Mouse (Mus musculus) forebrain, embryonic 14.5 days (tissue): ENCODE data around the gene Lonrf2. TPM values are rescaled to one million over a fixed set of nuclear protein-coding genes. Genes with fewer than 3 reads are reported as not detected.

Source experiments
- ATAC-seq: fragments of 200-750 bp; cut with Nextera tagmentation; 2 replicates; pipeline ENCODE4 v1.8.0; 2017; ENCODE audit warnings: mild to moderate bottlenecking, moderate library complexity
- DNase-seq: peaks from one replicate; pipeline ENCODE4 v3.0.0-alpha.2; 2015; ENCODE audit warnings: low spot score
- H3K27ac ChIP-seq: fragments of 300-500 bp; sonication (generic); 2 replicates; pipeline ENCODE4 v1.5.1; 2014; ENCODE audit warnings: low read depth, mild to moderate bottlenecking, control low read depth, low read length, moderate library complexity
- H3K27me3 ChIP-seq: fragments of 300-500 bp; sonication (generic); replicated peaks from 2 replicates; pipeline ENCODE4 v1.6.1; 2014; ENCODE audit warnings: low read length, control low read depth, mixed read lengths; ENCODE audit not compliant: control insufficient read depth, insufficient read depth
- H3K36me3 ChIP-seq: fragments of 300-500 bp; sonication (generic); 2 replicates; pipeline ENCODE4 v1.6.1; 2014; ENCODE audit warnings: low read length, control low read depth; ENCODE audit not compliant: control insufficient read depth, insufficient read depth
- H3K4me1 ChIP-seq: fragments of 300-500 bp; sonication (generic); 2 replicates; pipeline ENCODE4 v1.6.1; 2014; ENCODE audit warnings: antibody characterized with exemption, low read length, control low read depth; ENCODE audit not compliant: control insufficient read depth, insufficient read depth
- H3K4me2 ChIP-seq: fragments of 300-500 bp; sonication (generic); 2 replicates; pipeline ENCODE4 v1.6.1; 2014; ENCODE audit warnings: mild to moderate bottlenecking, control low read depth, low read length
- H3K4me3 ChIP-seq: fragments of 300-500 bp; sonication (generic); 2 replicates; pipeline ENCODE4 v1.5.1; 2014; ENCODE audit warnings: low read depth, low read length, control low read depth
- H3K9ac ChIP-seq: fragments of 300-500 bp; sonication (generic); 2 replicates; pipeline ENCODE4 v1.6.1; 2014; ENCODE audit warnings: mild to moderate bottlenecking, low read length, control low read depth, moderate library complexity
- H3K9me3 ChIP-seq: fragments of 300-500 bp; sonication (generic); replicated peaks from 2 replicates; pipeline ENCODE4 v1.6.1; 2016; ENCODE audit warnings: low read length, control low read depth, mixed read lengths; ENCODE audit not compliant: control insufficient read depth
- WGBS: fragments of 180-500 bp; shearing (Covaris S2); extraction: QIAGEN DNeasy Blood & Tissue Kit; methylation state at CpG from one replicate; pipeline ENCODE4 v1.1.7; 2014; 5-methylcytosine and 5-hydroxymethylcytosine counted together
- polyA plus RNA-seq: library from polyadenylated mRNA; unstranded; fragments of >200 nt; fragmentation: Nextera tagmentation; extraction: Ambion mirVana; gene quantifications from 2 replicates; pipeline ENCODE4 v1.2.1, GENCODE M21; 2014

Lonrf2 gene
- polyA plus RNA-seq, 1 experiment from 2014 or later, result 10.5 TPM

DNA sequence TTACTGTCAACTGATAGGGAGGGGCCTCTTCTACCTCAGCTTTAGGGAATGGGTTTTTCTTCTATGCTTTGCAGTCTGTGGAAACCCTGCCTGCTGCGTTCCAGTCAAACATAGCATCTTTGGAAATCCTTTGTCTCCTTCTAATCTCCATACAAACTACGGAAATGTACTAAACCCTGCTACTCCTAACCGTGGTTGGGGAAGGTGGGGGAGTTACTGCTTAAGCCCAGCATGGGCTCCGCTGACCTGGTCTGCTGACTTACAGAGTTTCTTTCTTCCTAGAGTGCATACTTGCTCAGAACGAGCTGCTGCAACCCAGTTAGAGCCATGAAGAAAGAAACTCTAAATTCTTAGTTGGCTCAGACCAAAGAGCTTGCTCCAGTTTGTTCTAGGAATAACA, 41.0 kb downstream of the Lonrf2 start:
- H3K4me3 ChIP-seq, result no peak overlapping the region
- H3K9me3 ChIP-seq, result no peaks in the 10 kb centered on the region
- H3K27ac ChIP-seq, result no peak overlapping the region
- no peak overlapping the region for H3K4me2 ChIP-seq
- ATAC-seq (no peak), DNase-seq (no peak)
- peaks cover 33% of the 10 kb centered on the region for H3K36me3 ChIP-seq
- no peaks in the 10 kb centered on the region for H3K27me3 ChIP-seq
- 38% methylated on average over 5 of the region's 5 CpGs for WGBS
- H3K9ac ChIP-seq, result no peak overlapping the region
- no peaks in the 10 kb centered on the region for H3K4me1 ChIP-seq

DNA sequence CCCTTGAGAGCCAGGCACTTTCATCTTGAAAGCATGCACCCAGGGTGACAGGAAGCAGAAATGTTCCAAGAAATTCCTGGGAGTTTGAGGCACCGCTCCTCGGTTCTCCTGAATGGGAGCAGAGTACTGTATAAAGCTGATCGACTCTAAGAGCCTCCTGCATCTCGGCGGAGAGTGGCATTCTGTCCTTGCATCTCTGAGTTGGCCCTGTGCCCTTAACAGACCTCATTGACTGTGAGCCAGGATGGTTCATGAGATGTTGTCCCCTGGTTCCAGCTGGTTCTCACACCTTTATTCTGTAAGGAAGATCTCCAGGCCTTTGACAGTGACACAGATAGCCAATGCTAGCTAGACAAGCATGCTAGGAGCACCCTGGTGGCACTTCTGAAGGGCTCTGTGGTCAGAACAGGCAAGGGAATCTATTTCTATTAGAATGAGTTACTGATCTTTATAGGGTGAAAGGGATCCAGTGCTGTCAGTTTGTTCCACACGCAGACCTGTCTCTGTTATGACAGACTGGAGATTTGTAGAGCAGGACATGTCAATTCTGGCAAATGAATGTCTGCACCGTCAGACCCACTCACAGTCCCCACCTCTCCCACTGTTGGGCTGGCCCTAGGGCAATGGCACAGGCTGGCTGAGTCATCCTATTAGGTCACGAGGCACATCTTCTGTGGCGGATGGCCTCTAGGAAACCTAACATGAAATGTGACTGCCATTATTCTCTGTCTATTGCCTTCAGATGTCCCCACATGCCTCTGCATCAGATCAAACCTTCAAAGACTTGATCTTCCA, 45.3 kb downstream of the Lonrf2 start:
- Histone ChIP-seq H3K9ac (no peak overlapping the region), H3K36me3 (peaks cover 12% of the 10 kb centered on the region; the same call in 1 of the 2 replicates), H3K4me3 (no peak overlapping the region), H3K27me3 (no peaks in the 10 kb centered on the region), H3K4me1 (peaks cover 5% of the 10 kb centered on the region; the same call in 1 of the 2 replicates), H3K27ac (no peak overlapping the region), H3K9me3 (no peaks in the 10 kb centered on the region), H3K4me2 (no peak overlapping the region)
- no peak for DNase-seq
- ATAC-seq, result no peak
- WGBS, result 90% methylated on average over 9 of the region's 9 CpGs

GRCm38 (mm10) chr1:38789988-38790602, 46.4 kb downstream of the Lonrf2 start:
- Histone ChIP-seq H3K36me3 (peaks cover 11% of the 10 kb centered on the region; the same call in 1 of the 2 replicates), H3K27me3 (no peaks in the 10 kb centered on the region), H3K4me3 (no peak overlapping the region), H3K4me1 (peaks cover 5% of the 10 kb centered on the region; the same call in 1 of the 2 replicates), H3K4me2 (no peak overlapping the region), H3K9ac (no peak overlapping the region), H3K27ac (no peak overlapping the region), H3K9me3 (no peaks in the 10 kb centered on the region)
- no peak for ATAC-seq
- WGBS, result 81% methylated on average over 7 of the region's 7 CpGs
- DNase-seq, result no peak

DNA sequence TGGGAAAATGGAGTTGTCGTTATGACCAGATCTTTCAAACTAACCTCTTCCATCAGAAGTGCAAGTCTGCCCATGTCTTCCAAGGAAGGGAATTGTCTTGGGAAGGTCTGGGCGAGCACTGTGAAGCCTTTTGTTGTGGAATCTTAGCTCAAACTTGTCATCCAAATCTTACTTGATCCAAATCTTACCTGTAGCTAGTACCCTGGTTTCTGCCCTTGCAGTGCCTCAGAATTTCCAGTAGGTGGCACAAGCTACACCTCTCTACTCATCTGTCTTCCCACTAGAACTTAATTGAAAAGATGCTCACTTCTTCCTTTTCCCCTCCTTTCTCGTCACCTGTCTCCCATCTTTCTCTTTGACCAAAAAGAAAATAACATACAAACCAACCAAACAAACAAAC, 47.6 kb downstream of the Lonrf2 start:
- DNase-seq, result no peak
- no peak overlapping the region for H3K4me3 ChIP-seq
- 69% methylated on average over 3 of the region's 3 CpGs for WGBS
- H3K27ac ChIP-seq, result no peak overlapping the region
- H3K27me3 ChIP-seq, result no peaks in the 10 kb centered on the region
- H3K4me1 ChIP-seq, result peaks cover 5% of the 10 kb centered on the region; the same call in 1 of the 2 replicates
- no peaks in the 10 kb centered on the region for H3K9me3 ChIP-seq
- H3K4me2 ChIP-seq, result no peak overlapping the region
- peaks cover 10% of the 10 kb centered on the region; the same call in 1 of the 2 replicates for H3K36me3 ChIP-seq
- ATAC-seq, result no peak
- no peak overlapping the region for H3K9ac ChIP-seq

DNA sequence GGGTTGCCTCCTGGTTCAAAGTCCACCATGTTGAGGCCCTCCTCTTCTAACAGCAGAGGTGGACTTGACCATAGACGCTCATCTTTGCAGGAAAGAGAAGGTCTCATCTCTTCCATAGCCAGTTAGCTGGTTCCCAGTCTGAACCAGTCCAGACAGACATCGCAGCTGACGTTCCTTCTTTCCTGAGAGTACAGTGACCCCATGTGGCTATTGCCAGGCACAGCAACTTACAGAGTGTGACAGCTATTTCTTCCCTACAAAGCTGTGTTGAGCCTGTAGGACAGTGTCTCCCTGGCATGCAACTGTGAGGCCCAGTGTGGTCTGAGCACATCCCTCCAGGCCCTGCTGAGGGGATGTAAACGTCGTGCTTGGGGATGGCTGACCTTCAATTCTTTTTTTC, 49.1 kb downstream of the Lonrf2 start:
- ATAC-seq (peak; percentile 73), DNase-seq (peak; percentile 86)
- Histone ChIP-seq H3K4me3 (no peak overlapping the region), H3K27me3 (no peaks in the 10 kb centered on the region), H3K4me2 (no peak overlapping the region), H3K27ac (no peak overlapping the region), H3K9ac (no peak overlapping the region), H3K9me3 (no peaks in the 10 kb centered on the region), H3K4me1 (peaks cover 5% of the 10 kb centered on the region; the same call in 1 of the 2 replicates), H3K36me3 (0 out of 2 replicates have a peak, but pooled peaks cover 6% of the 10 kb centered on the region)
- 6% methylated on average over 5 of the region's 5 CpGs for WGBS

GRCm38 (mm10) chr1:38786358-38786757, 50.2 kb downstream of the Lonrf2 start:
- WGBS, result 52% methylated on average over 7 of the region's 7 CpGs
- no peaks in the 10 kb centered on the region for H3K9me3 ChIP-seq
- no peak overlapping the region for H3K4me3 ChIP-seq
- ATAC-seq (peak; percentile 32; the same call in 1 of the 2 replicates), DNase-seq (peak; percentile 65)
- H3K36me3 ChIP-seq, result no peaks in the 10 kb centered on the region
- no peaks in the 10 kb centered on the region for H3K27me3 ChIP-seq
- no peak overlapping the region for H3K27ac ChIP-seq
- H3K4me2 ChIP-seq, result no peak overlapping the region
- H3K9ac ChIP-seq, result no peak overlapping the region
- H3K4me1 ChIP-seq, result peaks cover 5% of the 10 kb centered on the region; the same call in 1 of the 2 replicates

- 100% methylated on average over 1 of the region's 1 CpGs for WGBS
- Histone ChIP-seq H3K4me1 (no peaks in the 10 kb centered on the region), H3K4me2 (no peak overlapping the region), H3K9me3 (no peaks in the 10 kb centered on the region), H3K27ac (no peak overlapping the region), H3K4me3 (no peak overlapping the region), H3K27me3 (no peaks in the 10 kb centered on the region), H3K9ac (no peak overlapping the region), H3K36me3 (no peaks in the 10 kb centered on the region)
- no peak for DNase-seq
- ATAC-seq, result no peak
These were observed 58.2 kb downstream of the Lonrf2 start for GRCm38 (mm10) chr1:38778271-38778670.

DNA sequence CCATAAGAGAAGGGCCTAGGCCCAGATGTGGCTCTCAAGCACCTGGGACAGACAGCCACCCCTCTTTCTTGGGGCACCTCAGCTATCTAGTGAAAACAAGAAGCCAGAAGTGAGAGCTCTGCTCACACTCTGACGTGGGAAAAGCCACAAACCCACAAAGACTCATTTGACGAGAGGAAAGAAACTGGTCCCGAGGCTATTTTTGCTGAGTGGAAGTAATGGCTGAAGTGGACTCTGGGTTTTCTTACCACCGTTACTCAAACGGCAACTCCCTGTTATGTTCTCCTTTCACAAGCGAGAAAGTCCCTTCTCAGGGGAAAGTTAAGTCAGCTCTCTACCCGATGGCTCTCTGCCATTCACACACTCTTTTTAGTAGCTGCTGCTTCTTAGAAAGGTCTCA, 59.0 kb downstream of the Lonrf2 start:
- no peak for ATAC-seq
- no peaks in the 10 kb centered on the region for H3K4me1 ChIP-seq
- no peaks in the 10 kb centered on the region for H3K9me3 ChIP-seq
- DNase-seq, result no peak
- no peaks in the 10 kb centered on the region for H3K36me3 ChIP-seq
- no peak overlapping the region for H3K27ac ChIP-seq
- no peaks in the 10 kb centered on the region for H3K27me3 ChIP-seq
- WGBS, result 92% methylated on average over 7 of the region's 7 CpGs
- no peak overlapping the region for H3K4me3 ChIP-seq
- H3K9ac ChIP-seq, result no peak overlapping the region
- no peak overlapping the region for H3K4me2 ChIP-seq

- Histone ChIP-seq H3K27me3 (no peaks in the 10 kb centered on the region), H3K4me2 (no peak overlapping the region), H3K9me3 (no peaks in the 10 kb centered on the region), H3K9ac (no peak overlapping the region), H3K36me3 (no peaks in the 10 kb centered on the region), H3K4me3 (no peak overlapping the region), H3K4me1 (no peaks in the 10 kb centered on the region), H3K27ac (no peak overlapping the region)
- WGBS, result 93% methylated on average over 5 of the region's 5 CpGs
- DNase-seq (no peak), ATAC-seq (no peak)
These were observed 60.8 kb downstream of the Lonrf2 start for GRCm38 (mm10) chr1:38775713-38776112.
